Mouse (Mus musculus): Measurements from ENCODE around the gene Zxdc.

DNA sequence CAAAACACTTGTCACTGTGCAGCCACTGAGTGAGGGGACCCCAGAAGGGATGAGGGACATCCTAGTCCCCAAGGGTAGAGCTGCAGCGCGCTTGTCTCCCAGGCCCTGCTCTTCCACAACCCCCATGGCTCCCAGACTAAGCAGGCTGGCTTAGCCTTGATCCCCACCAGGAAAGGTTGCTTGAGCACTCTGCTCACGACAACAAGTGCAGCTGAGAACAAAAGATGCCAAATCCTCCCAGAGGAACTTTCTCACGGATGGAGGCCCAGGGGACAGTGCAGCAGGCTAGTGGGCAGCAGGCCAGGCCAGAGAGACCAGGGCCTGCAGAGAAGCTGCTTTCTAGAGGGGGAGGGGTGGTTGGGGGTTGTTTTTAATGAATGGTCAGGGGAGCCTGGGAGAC is 77.6 kb downstream of the Zxdc start:
- no peak for TF ChIP-seq CTCF (IDR thresholded peaks at IDR 0.05; ENCODE audit: low read depth, low read length)
- TF ChIP-seq POLR2A (IDR thresholded peaks at IDR 0.05; ENCODE audit: extremely low read depth, insufficient read depth, low read length): no peak

Measured in liver, adult 2 months (tissue).